Mouse (Mus musculus) gastrocnemius, adult 2 months (tissue): ENCODE measurements around the gene Dmrta1. TPM values are rescaled to one million over a fixed set of nuclear protein-coding genes. Genes with fewer than 3 reads are reported as not detected.
"Not testable (repeated sequence)": the region's sequence is repeated elsewhere in the genome, so short reads cannot be mapped to it uniquely, and the experiment has no call there.

Experiments
- DNase-seq: peaks from one replicate; pipeline ENCODE4 v3.0.0; 2022
- H3K27ac ChIP-seq: fragments of 200-600 bp; 2 replicates; pipeline ENCODE4 v1.8.1; 2022; ENCODE audit warnings: mild to moderate bottlenecking
- H3K4me3 ChIP-seq: fragments of 200-600 bp; 2 replicates; pipeline ENCODE4 v1.8.1; 2022; ENCODE audit warnings: mild to moderate bottlenecking, moderate library complexity
- CTCF ChIP-seq: fragments of 200-600 bp; IDR thresholded peaks from 2 replicates; pipeline ENCODE4 v1.8.1; 2022; ENCODE audit warnings: antibody characterized with exemption, mild to moderate bottlenecking, moderate library complexity
- intact Hi-C: fragments of 180-260 bp; cut with DNase I; formaldehyde crosslinking; loops from one replicate; pipeline ENCODE4 v1.15.1; 2025
- total RNA-seq, 2 experiments: library from RNA; stranded (reverse); gene quantifications; 2 replicates each; pipeline ENCODE4 v1.2.3; 2021

The Dmrta1 gene
- total RNA-seq, 2 experiments from 2014 or later, result not detected

DNA sequence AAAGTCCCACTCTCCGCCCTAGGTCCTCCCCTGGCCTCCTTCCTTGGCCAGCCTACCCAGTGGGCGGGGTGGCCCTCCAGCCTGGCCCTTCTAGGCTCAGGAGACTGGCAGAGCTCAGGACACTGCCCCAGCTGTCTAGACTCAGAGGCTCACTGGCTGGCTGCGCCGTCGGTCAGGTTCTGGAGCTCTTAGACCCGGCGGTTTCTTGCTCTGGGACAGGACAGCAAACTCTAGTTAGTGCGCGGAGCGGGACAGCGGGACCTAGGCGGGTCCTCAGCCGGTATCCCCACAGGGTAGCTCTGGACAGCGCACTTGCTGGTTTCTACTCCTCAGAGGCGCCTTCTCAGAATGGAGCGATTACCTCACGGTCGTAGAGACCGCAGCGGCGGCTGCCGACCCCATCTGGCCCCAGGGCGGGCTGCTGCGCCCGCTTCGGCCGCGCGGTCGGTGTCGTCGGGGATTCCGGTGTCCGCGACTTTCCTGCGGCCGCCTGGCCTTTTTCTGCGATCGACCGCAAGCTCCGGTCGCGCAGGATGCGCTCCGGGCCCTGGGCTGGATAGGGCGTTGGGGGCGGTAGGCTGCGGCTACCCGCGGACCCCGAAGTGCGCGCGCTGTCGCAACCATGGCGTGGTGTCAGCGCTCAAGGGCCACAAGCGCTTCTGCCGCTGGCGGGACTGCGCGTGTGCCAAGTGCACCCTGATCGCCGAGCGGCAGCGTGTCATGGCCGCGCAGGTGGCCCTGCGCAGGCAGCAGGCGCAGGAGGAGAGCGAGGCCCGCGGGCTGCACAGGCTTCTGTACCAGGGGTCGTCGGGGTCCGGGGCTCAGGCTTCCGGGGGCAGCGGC, 8.9 kb downstream of the Dmrta1 start:
- Histone ChIP-seq H3K27ac (no peak overlapping the region), H3K4me3 (peak overlapping the region; percentile 43)
- intact Hi-C loops, result no loop called here
- no peak for TF ChIP-seq CTCF
- peak; percentile 27 for DNase-seq

GRCm38 (mm10) chr4:89688804-89689497, 9.7 kb downstream of the Dmrta1 start:
- no peak overlapping the region for H3K27ac ChIP-seq
- H3K4me3 ChIP-seq, result peak overlapping the region; percentile 43
- no peak for TF ChIP-seq CTCF
- intact Hi-C loops, result no loop called here
- no peak for DNase-seq

- intact Hi-C loops, result no loop called here
- H3K4me3 ChIP-seq, result no peak overlapping the region
- no peak for TF ChIP-seq CTCF
- no peak for DNase-seq
- no peak overlapping the region for H3K27ac ChIP-seq
Observed at GRCm38 (mm10) chr4:89691936-89692335, 12.7 kb downstream of the Dmrta1 start.

DNA sequence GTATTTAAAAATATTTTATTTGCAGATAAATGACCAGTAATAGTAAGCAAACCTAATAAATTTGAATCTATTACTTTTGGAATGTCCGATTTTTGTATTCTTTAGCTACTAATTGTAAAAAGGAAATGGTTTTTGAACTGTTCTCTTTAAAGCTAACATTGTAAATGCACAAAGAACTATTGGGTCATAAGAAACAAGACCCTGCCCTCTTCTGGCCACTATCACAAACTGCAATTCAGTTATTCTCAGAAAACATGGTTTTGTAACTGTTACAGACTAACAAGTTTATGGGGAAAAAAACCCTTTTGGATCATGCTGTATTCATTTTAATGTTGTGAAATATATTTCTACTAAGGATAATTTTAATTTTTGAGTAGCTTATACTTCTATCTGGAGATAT, 13.5 kb downstream of the Dmrta1 start:
- no peak for DNase-seq
- no peak overlapping the region for H3K4me3 ChIP-seq
- intact Hi-C loops, result no loop called here
- TF ChIP-seq CTCF, result peak; percentile 47
- H3K27ac ChIP-seq, result no peak overlapping the region

GRCm38 (mm10) chr4:89695589-89695988, 16.4 kb downstream of the Dmrta1 start:
- H3K27ac ChIP-seq, result no peak overlapping the region
- no peak for TF ChIP-seq CTCF
- no peak overlapping the region for H3K4me3 ChIP-seq
- DNase-seq, result no peak
- intact Hi-C loops, result no loop called here

DNA sequence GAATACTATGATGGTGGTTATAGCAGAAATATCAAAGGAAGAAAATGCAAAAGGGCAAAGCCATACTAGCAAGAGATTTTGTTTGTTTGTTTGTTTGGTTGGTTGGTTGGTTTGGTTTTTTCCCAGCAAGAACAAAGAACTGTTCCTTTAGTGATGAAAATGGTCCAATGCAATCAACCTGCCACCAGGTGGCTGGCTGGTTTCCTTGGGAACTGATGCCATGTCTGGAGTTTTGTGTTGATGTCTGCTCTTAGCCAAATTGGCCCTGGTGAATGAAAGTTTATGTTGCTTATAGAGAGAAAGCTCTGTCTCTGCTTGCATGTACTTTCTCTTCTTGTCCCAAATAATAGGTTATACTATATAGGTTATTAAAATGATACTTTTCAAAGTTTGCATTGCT, 18.7 kb downstream of the Dmrta1 start:
- Histone ChIP-seq H3K27ac (no peak overlapping the region), H3K4me3 (no peak overlapping the region)
- no peak for DNase-seq
- TF ChIP-seq CTCF, result no peak
- intact Hi-C loops, result no loop called here

DNA sequence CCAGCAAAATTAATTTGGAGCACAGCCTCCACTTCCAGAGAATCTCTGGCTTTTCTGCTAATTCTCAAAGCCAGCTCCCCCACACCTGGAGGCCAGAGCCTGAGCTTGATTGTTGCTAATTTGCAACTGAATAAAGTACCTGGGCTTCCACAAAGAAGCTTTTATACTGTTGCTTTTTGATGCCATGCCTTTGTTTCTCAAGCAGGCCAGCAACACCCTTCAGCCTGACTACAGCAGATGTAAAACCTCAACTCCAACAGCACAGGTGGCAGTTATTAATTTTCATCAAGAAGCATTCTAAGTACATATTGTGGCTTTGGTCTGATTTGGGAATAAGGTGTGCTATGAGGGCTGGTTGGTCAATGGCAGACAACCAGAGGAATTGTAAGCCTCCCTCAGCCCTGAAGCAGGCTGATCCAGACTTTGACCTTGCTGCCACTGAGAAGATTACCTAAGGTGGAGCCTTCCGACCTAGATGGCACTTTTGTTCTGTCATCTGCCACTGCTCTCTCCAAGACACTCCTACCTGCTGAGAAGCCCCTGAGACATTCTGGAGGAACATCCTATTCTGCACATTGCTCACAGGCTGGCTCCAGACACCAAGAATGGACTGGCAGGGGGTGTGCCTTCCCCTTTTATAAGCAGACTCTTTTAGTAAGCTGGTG, 44.4 kb downstream of the Dmrta1 start:
- H3K27ac ChIP-seq, intact Hi-C loops, DNase-seq, H3K4me3 ChIP-seq: not testable (repeated sequence)
